In the genomic region with DNA sequence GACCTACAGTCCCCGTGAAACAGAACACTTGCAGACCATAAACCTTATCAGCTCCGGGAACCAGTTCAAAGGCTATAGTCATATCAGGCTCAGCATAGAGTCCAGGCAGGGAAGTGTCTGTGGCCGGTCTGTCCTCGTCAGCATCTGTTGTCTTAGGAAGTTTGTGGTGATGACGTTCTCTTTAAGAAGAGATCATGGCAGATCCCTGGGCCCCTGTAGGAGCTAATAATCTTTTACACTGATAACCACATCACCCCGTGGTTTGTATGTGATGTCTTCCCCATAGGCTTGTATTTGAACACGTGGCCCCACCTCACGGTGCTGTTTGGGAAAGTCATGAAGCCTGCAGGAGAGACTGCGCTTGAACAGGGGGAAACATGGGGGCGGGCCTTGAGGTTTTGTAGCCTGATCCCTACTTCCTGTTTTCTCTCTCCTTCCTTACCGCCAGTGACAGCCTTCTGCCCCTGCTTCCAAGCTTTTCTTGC, we compare ENCODE assay signal across 9 mouse cellular contexts. TPM values are rescaled to one million over a fixed set of nuclear protein-coding genes. Genes with fewer than 3 reads are reported as not detected.
DNase-seq lines count a peak whose midpoint lies in the region; ATAC-seq lines count a peak whose summit lies in the region.
"Had no signal": no experiment of that assay in that cellular context is flagged by ENCODE, and none has a peak within 500 bp of the region (broad histone marks: within the 10 kb centered on the region; RNA-seq: fewer than 3 reads in every experiment).

No protein-coding gene starts in this region.

- ATAC-seq in hematopoietic stem cell, adult 5-6 weeks (replicated peaks in 1 of 2; ENCODE audit: insufficient read depth in 1 of 2, low FRiP score in 2 of 2, low TSS enrichment in 1 of 2, low read depth in 1 of 2, poor library complexity in 2 of 2, severe bottlenecking in 2 of 2), result peak; percentile 73 to 78
- ATAC-seq in hindbrain, embryonic 13.5 days (ENCODE audit: low FRiP score), result no peak

- H3K4me1 ChIP-seq in megakaryocyte, embryonic 14.5 days, result peaks cover 64% of the 10 kb centered on the region
- peaks cover 3% of the 10 kb centered on the region; the same call in 1 of the 2 replicates for H3K4me1 ChIP-seq in hindbrain, embryonic 13.5 days (replicated peaks)
- H3K4me1 ChIP-seq: midbrain, embryonic 12.5 days had no signal

- no peaks in the 10 kb centered on the region for H3K36me3 ChIP-seq in megakaryocyte, embryonic 14.5 days (replicated peaks; ENCODE audit: low read length)
- no peaks in the 10 kb centered on the region for H3K36me3 ChIP-seq in hindbrain, embryonic 13.5 days
- H3K36me3 ChIP-seq: midbrain, embryonic 12.5 days had no signal

- H3K27ac ChIP-seq in hindbrain, embryonic 13.5 days, result no peak overlapping the region
- H3K27ac ChIP-seq: midbrain, embryonic 12.5 days had no signal

- peak; percentile 97 for DNase-seq in 416B (ENCODE audit: low read depth)
- DNase-seq in CD4-positive helper T cell, adult 2 months (ENCODE audit: low read depth, low spot score), result peak; percentile 51
- DNase-seq in cerebellum, adult 18-20 months, result no peak
- no peak for DNase-seq in cerebellum, postnatal 10 days
- DNase-seq: adrenal gland, postnatal 14 days had no signal

- H3K9ac ChIP-seq in hindbrain, embryonic 13.5 days, result no peak overlapping the region
- H3K9ac ChIP-seq: midbrain, embryonic 12.5 days had no signal

- H3K4me2 ChIP-seq in hindbrain, embryonic 13.5 days, result no peak overlapping the region
- H3K4me2 ChIP-seq: midbrain, embryonic 12.5 days had no signal

- H3K4me3 ChIP-seq in megakaryocyte, embryonic 14.5 days (replicated peaks), result peak overlapping the region; percentile 73
- no peak overlapping the region for H3K4me3 ChIP-seq in hindbrain, embryonic 13.5 days
- H3K4me3 ChIP-seq: midbrain, embryonic 12.5 days had no signal

- H3K9me3 ChIP-seq in megakaryocyte, embryonic 14.5 days, result no peaks in the 10 kb centered on the region
- no peaks in the 10 kb centered on the region for H3K9me3 ChIP-seq in hindbrain, embryonic 13.5 days
- H3K9me3 ChIP-seq: midbrain, embryonic 12.5 days had no signal

- WGBS in hindbrain, embryonic 13.5 days, result 89% methylated on average over 11 of the region's 11 CpGs

- H3K27me3 ChIP-seq in megakaryocyte, embryonic 14.5 days (replicated peaks), result no peaks in the 10 kb centered on the region
- H3K27me3 ChIP-seq in hindbrain, embryonic 13.5 days, result no peaks in the 10 kb centered on the region
- H3K27me3 ChIP-seq: midbrain, embryonic 12.5 days had no signal

RNA-seq across cellular contexts. Expression of a gene that starts 40.1 kb away (rescaled TPM):
- total RNA-seq in hematopoietic stem cell, adult 5-6 weeks (2017), result not detected in 2 replicates
- 0.72 TPM in 1 of 2 replicates, not detected in the other for polyA plus RNA-seq in megakaryocyte, embryonic 14.5 days (2012; ENCODE audit: insufficient read depth, low replicate concordance)
- polyA plus RNA-seq in hindbrain, embryonic 13.5 days (2015; fragmentation: Nextera tagmentation; extraction: Ambion mirVana), result 3.2 and 3.8 TPM in 2 replicates

Comparison
In these comparisons a context has a peak if more than half of its experiments do, and no peak if none do; other contexts are left out.
1. DNase-seq: peak in 416B (single experiment) and CD4-positive helper T cell, adult 2 months (single experiment); none in cerebellum, adult 18-20 months (0 of 2) and cerebellum, postnatal 10 days (0 of 2).